Mouse (Mus musculus) gastrocnemius, postnatal 10 days (tissue): ENCODE results near the gene Astn2. TPM values are rescaled to one million over a fixed set of nuclear protein-coding genes. Genes with fewer than 3 reads are reported as not detected.

ENCODE experiments used
- DNase-seq: peaks from one replicate; pipeline ENCODE4 v3.0.0; 2021; ENCODE audit warnings: mixed read lengths
- total RNA-seq, 2 experiments: library from RNA; stranded (reverse); gene quantifications; 2 replicates each; pipeline ENCODE4 v1.2.3; 2021

Astn2 gene
- total RNA-seq, 2 experiments from 2014 or later, result 1.0 to 1.7 TPM

DNA sequence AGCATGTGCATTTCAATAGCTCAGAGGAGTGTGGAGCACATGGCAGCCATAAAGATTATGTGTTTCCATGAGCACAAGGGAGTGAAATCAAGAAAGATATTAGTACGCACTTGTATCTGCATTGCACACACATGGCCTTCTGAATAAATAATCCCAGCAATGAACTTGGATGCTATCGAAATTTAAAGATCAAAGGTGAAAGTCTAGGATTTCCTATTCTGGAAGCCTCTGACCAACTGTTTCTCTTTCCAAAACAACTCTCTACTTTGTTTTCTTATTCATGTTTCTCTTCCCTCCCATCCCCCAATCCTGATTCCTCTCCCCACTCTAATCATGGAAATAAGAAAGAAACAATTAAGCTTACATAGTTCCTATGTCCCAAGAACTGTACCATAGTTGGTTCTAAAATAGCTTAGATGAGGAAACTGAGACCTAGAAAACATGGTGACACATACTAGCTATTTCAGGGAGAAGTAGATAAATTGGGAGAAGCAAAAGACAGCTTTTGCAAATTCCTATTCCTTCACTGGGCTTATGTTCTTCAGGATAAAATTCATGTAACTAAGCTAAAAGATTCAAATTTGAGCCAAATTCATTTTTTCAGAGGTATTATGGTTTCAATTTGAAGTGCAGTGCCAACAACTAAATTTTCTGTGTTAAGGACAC is 872.2 kb downstream of the Astn2 start:
- no peak for DNase-seq

DNA sequence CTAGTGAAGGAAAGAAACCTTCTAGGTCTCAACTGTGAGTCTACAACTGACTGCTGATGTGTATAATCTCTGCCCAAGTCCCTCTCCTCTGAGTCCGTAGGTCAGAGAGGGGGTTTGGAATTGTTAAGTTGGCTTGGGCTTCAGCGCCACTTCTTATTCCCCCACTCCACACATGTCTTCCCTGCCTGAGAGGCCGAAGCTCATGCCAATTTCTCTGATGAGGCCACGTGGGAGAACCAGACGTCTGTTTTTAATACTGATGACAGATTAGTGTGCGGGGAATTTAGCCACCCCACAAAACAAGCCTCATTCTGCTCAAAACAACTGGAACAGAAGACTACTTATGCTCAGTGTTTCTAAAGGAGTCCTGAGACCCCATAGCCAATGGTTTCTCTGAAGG is 872.8 kb downstream of the Astn2 start:
- DNase-seq, result no peak

DNA sequence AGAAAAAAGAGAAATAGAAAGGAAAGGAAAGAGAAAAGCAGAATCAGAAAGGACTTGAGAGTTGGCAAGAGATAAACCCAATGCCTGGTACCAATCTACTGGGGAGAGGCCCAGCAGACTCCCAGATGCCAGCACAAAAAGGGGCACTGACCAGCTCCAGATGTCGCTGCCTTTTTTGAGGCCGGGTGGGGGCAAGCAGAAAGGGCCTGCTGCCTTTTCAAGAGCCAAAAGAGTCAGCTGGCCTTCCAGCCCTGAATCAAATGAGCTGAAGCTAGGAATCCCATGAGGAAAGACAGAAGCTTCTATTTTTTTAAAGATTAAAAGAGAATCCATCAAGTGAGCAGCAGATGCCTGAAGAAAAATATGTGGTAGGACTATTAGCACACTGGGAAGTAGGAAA is 873.5 kb downstream of the Astn2 start:
- DNase-seq, result no peak

DNA sequence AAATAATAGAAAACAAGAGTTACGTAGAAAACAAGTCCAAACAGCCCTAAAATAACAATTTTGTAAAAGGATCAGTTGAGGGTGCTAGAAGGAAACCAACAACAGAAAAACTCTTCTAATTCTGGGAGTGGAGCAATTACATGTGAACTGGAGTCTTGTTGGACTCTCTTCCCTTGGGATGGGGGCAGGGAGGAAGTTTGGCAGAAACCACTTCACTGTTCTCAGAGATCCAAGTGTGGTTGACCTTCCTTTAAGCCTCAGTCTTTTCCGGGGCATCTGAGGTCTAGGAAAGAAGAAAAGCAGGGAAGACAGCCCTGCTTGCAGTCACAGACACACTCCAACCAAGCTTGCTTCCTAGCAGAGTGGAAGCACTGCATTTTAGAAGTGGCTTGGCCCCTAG is 896.3 kb downstream of the Astn2 start:
- peak; percentile 30 for DNase-seq

DNA sequence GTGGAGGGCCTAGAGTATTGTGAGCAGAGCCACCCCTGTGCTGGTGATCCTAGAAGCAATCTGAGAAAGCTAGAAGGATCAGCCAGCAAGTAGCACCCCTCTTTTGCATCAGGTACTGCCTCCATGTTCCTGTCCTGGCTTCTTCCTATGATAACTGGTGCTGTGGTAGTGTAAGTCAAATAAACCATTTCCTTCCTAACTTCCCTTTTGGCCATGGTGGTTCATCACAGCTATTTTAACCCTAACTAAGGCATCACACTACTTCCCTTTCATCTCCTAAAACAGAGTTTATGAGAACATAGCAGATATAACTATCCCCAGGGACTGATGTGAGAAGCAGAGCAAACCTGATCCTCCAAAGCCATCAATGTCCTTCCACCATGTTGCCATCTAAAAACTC is 897.5 kb downstream of the Astn2 start:
- no peak for DNase-seq

DNA sequence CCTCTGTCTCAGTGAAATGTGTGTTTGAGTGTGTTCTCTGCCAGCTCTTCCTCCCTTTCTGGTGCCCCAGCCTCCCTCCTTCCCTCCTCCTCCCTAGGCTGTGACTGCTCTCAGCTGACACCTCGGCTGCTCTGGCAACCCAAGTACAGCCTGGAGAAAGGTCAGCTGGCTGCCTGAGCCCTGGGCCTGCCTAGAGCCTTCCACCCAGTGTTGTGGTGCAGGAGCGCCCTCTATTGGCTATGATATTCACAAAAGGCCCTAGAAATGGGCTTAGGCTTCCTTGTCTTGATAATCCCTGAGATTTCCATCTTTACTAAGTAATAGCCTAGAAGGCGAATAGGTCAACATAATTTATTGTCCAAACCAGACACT is 908.0 kb downstream of the Astn2 start:
- peak; percentile 84 for DNase-seq

DNA sequence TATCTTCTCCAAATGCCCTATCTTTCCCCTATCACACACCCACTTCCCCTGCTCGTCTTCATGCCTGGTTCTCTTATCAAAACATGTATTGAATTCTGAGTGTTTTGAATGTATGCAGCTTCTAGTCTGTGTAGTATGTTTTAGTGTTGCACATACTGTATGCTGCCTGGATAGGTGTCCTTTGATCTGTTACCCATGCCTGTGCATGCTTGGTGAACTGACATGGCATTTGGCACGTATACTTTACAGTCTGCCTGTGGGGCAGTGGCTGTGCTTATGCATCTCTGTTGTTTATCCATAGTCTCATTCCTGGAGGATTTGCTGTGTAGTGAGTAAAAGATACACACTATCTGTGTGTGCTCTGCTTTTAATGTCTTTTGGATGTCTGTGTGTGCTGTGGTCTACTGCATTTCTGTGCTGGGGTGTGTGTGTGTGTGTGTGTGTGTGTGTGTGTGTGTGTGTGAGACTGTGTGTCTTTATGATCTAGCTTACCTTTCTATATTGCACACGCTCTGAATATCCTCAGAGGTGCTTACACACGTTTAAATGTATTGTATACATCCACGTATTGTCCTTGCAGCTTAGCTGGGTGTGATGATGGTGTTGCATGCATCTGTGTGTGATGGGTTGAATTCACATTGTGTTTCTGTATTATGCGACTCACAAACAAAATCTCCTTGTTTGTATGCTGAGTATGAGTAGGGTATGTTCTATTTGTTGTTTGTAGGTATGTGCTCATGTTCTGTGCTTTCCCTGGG is 908.5 kb downstream of the Astn2 start:
- DNase-seq, result no peak

DNA sequence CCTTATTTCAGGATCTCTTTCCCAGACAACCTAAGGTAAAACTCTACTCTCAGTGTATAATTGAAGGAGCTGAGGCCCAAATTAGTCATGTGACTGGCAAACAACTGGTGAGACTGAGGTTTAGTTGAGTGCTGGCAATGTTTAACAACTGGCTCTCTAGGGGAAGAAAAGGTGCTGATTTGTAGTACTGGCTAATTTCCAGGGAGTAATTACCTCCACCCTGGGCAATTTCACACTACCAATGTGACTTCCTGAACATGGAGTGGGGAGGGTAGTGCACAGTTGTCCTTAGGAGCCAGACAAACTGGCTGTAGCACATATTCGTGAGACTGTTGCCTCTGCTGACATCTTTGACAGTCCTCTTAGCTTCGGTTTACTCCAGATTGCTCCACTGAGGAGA is 912.9 kb downstream of the Astn2 start:
- DNase-seq, result no peak

DNA sequence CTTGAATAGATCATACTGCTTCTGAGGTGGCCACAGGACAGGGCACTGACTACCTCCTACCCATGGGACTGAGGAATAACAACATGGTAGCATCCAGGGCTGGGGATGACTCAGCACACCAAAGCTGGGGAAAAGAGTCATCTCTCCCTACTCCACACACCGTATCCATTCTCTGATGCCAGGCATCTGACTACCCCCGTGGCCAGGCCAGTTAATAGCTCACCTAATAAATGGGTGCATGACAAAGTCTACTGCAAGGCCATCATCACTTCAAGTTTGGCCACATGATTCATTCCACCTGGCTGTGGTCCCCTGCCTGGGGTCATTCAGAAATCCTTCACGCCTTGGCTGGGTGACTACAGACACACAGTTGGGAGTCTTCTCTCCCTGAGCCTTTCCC is 914.7 kb downstream of the Astn2 start:
- DNase-seq, result no peak

DNA sequence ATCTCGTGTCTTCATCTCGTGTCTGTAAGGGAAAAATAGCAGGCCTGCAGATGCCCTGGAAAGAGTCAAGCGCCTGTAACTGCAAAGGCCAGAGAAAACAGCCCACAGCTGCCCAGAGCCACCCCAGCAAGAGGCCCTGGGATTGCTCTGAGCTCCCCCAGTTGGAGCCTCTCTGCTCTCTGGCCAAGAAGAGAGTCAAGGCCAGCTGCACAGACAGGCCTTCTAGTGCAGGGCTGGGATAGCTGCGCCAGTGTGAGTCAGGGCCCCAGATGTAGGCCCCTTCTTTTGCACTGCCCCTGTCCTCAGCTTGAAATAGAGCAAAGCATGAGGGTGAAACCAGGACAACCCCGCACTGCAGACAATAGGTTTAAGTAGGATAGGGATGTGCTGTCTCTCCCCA is 922.8 kb downstream of the Astn2 start:
- peak; percentile 36 for DNase-seq

DNA sequence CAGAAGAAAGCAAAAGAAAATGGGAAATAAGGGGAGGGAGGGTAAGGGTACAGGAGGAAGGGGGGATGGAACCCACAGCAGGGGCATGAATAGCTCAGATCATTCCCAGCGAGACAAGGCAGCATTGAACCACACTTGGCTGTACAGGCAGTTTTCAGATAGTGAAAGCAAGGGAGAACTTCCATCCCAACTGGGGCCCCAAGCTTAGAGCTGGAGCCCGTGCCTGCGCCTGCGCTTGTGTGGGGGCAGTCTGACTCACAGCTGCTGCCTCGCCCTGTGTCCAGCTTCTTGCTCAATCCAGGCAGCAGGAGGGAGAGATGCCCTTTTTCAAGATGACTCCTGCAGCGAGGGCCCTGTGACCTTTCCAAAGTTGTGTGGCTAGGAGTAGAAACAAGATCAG is 927.3 kb downstream of the Astn2 start:
- DNase-seq, result peak; percentile 25

DNA sequence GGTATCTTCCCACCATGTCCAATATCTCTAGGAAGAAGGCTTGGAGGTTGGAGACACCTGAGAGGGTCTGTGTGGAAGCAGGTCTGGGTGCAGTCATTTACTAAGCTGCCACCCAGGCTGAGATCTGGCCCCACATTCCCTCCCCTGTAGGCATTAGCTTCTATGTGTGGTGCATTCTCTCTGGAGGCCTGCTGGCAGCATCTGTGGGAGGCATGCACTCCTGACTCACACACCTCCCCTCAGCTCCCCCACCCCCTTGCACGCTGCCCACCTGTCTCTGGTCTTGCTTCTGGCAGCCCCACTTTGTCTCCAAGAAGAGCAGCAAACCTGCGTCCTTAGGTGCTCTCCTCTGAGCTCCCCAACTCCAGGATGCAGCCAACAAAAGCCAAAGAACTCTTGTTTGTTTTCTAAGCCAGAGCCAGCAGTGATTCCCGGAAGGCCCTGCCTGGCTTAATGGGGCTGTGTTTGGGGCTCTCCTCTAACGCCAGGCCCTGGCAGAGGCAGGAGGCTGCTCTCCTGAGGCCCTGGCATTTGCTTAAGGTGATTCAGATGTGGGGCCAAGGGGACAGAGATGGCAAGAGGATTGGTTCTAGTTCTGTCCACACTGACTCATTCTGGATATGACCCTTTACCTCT is 928.4 kb downstream of the Astn2 start:
- DNase-seq, result no peak

DNA sequence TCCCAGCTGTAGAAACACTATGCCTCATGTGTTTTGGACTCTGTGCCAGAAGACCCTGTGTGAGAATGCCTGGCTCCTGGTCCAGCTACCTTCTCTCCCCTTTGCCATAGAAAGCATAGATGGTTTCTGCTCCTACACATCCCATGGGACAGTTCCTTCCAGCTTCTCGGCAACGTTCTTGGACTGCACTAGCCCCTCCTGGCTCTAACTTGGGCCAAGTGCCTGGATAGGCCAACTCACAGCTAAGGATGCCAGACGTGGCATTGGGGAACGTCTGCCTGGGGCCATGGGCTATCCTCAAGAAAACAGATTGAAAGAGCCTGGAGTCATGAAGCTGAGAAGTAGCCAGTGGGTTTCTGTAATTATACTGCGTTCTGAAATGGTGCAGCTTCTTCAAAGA is 931.3 kb downstream of the Astn2 start:
- DNase-seq, result no peak

DNA sequence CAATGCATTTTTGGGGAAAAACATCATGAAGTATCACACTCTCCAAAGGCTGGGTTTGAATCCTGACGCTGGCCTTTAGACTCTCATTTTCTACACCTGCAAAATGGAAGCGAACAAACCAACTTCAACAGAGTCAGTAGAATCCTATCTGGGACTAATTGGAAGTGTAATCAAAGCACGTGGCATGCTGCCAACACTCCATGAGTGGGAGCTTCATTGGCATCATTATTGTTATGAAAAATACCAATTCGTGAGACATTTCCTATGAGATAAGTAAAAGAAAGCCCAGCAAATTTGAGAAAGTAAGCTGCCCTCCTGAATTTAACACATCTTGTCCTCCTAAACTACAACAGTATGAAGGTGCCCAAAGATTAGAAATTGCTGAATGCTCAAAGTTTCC is 955.2 kb downstream of the Astn2 start:
- DNase-seq, result no peak

DNA sequence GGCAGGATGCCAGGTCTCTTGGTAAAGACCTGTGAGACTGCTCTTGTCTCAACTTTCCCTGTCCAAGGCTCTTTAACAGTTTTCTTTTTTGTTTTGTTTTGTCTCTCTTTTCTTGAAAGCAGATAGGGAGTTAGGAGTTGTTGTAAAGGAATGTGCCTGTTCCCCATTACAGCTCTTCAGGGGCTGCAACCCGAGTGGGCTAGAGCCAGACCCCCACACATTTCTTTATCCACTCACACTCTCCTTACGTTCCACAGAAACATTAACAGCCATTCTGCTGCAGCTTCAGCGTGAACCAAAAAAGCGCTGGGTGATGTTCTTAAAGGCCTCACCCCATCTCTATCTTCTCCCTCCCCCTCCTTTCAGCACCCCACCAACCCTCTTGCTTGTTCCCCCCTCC is 962.7 kb downstream of the Astn2 start:
- DNase-seq, result no peak

DNA sequence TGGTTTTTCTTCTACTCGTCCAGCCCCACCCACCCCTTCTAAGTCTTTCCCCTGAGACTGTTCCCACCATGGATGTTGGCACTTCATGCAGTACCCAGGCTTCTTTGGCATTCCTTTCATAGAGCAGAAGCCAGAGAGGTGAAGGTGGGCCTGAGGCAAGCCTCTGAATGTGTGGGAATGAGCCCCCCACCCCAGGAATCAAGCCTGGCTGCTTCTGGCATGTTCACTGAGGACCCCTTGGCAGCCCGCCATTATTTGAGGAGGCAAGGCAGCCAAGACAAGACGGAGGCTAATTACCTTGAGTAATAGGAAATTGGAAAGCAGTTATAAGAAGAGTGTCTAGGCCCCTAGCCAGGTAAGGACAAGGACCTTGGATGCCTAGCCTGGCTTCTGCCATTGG is 973.6 kb downstream of the Astn2 start:
- DNase-seq, result no peak

DNA sequence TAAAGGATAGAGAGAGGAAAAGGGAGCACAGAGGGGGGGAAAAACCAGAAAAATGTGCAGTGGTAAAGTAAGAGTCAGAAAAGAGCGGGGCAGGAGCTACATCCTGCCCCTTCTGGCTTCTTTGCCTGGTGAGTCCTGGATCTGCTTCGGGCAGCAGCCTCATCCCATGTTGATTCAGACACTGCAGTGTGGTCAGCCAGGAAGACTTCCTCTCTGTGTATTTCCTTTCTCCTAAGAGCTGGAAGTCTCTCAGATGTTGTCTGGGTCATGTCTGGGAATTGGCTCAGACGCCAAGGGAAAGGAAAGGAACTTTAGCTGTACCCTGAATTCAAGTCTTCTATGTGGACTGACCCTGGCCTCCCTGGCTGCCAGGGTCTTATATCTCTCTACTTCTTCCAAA is 976.9 kb downstream of the Astn2 start:
- no peak for DNase-seq

DNA sequence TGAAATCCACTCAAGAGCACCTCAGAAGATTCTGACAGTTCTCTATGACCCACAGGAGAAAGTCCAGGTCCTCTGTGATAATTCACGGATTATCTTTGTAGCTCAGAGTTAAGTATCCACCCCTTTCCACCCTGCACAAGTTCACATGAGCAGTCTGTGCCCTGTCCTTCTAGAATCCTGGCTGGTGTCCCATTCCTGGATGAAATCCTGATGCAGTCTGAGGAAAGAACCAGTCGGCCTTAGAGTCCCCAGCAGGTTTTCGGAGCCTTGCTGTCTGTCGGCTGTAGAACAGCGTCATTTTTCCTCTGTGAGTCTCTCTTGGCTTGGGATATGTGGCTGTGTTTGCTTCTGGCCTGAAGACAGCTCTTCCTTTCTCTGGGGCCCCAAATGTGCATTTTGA is 978.0 kb downstream of the Astn2 start:
- DNase-seq, result no peak

DNA sequence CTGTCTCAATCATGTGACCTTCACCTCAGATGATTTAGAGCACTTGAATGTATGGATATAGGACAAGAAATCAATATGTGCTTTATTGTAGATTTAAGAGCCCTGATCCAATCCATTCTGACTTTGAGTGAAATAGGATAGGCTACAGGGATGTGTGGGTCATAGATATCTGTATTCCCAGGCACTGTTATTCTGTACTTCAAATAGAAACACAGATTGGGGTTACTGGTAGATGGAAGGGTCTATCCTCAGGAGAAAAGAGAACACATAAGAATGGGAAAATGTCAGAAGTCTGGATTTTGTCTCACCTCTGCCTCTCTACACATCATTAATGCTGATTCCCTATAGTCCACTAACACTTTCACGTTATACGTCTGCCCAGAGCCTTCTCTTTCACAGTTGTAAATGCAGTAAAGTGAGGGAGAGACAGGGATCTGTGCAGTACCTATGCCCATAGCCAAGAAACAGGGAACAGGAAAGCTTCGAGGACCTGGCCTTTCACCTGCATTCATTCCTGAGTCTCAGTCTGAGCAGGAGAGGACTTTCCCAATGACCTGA is 981.3 kb downstream of the Astn2 start:
- no peak for DNase-seq

DNA sequence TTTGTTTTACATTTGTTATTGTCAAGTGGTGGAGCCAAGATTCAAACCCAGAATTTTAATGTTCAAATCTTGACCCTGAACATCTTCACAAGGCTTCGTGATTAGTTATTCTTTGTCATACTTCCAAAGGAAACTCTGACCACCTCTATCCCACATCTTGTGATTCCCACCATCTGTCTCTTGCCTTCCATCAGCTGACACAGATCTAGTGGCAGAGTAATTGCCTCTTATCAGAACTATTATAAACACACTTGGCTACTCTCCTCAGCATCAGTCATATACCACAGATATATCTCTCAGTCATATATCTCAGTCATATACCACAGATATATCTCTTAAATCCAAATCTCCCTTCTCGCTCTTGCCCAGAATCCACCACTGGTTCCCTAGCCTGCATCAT is 983.1 kb downstream of the Astn2 start:
- no peak for DNase-seq

DNA sequence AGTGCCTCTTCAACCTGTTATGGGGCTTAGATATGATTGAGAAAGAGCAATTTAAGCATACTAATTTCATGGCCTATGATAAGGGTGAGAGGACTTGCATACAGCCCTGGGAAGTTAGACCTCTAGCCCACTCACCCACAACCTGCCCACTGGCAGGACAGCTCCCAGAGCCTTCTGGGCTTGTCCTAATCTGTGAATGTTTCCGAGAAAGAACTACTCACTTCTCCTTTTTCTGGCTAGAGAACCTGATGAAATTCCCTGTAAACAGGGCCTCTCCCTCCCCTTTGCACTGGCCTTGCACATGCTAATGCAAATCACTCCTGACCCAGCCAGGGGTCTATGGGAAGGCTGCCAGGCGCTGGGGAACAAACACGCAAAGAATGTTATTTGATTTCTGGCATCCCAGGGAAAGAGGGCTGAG is 983.9 kb downstream of the Astn2 start:
- DNase-seq, result peak; percentile 14

DNA sequence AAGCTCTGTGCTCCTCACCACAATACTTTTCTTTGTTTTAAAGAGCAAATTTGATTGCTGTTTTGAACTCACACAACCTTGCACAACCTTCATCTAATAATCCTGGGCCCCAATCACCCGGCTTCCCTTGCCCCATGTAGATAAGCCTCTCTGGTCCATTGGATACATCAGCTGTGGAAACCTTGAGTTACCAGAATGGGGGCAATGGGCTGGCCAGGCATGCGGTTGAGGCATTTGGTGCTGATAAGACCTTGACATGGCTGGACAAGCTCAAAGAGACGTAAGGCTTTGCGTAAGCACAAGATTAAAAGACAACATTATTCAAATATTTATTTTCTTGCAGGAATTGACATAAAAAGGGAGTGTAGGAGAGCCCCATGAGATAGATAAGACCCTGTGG is 988.9 kb downstream of the Astn2 start:
- DNase-seq, result no peak

DNA sequence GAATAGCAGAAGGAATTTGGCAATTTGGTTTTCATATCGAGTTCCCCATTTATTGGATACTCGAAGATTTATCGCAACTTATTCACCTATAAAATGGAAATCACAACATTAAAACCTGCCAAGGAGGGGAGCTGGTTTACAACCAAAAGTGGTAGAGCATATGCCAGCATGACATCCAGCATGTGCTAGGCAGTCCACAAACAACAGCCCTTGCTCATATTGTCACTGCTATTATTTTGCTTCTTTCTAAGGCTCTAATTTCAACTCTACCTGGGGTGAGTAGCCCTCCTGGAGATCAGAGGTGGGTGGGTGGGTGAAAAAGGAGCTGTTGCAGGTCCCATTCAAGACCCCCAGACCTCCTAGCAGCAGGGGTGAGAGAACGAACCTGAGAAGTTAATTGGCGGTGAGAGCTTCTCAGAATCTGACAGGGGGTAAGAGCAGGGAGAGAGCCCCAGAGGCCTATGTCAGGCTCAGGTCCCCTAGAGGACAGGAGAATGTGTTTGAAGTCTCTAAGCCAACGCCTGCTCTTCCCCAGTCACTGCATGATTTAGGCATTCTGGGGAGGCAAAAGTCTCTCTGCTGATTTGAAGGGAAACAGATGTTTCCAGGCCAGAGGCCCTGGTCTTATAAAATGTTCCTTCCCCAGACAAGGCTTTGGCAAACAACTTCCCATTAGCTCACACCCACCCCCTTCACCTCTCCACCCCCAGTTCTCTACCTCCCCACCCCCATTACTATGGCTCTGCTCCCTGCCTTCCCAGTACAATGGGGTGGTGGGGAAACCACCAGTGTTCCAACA is 1001.4 kb downstream of the Astn2 start:
- DNase-seq, result no peak
